Mouse (Mus musculus) liver, adult (tissue): ENCODE measurements at regions not wholly inside any gene's neighbourhood (a gene's known extent, or its start where the extent isn't known, plus 50 kb on each side); places are given as distances from the start of the nearest gene placed in this dataset.

Experiments
- GATA4 ChIP-seq: IDR thresholded peaks from 2 replicates; pipeline ENCODE4 v1.6.1; 2014; ENCODE audit warnings: mild to moderate bottlenecking, low read length; ENCODE audit not compliant: insufficient replicate concordance

DNA sequence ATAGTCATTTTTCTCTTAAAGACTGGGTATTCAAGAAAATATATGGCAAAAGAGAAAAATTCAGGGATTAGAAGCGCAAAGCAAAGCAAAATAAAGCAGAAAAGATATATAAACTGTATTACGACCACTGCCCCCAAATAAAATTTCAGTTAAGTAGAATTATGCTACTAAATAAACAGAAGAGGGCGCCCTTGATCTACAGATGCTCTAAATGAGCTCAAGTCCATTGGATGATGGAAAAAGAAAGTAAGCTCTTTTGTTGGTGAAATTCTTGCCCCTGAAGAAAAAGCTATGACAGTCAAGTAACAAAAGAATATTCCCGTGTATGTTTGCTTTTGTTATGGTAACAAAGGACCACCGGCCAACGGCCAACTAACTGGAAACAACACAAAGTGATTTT lies 165.5 kb upstream of the Stk26 start:
- TF ChIP-seq GATA4: no peak

DNA sequence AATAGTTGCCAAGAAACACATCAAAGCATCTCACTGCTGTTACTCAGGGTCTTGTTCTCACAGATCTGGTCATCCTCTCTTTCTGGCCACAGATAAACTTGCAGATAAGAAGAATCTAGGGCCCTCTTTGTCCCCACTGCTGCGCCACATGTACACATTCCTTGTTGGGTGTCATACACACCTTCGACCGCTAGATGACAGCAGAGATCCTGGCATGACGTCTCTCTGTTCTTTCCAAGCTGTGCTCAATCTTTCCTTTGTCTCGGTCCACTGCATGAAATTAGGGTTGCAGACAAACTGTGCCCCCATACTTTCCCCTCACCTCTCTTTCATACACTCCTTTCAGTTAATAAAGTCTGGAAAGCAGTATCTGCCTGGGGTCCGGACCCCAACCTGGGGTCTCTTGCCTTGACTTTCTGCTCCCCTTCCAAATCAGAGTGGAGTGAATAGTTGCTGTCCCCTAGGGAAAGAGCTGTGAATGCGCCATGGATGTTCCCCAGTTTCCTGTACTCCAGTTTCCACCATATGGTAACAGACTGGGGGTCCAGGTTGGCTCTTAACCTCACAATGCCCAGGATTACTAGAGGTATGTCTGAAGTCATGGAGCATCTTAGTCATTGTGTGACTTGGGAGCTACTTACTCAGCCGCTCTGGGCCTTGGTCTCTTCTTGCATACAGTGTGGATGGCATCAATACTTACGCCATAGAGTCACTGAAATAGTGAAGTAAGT lies 182.8 kb upstream of the Stk26 start:
- no peak for TF ChIP-seq GATA4

DNA sequence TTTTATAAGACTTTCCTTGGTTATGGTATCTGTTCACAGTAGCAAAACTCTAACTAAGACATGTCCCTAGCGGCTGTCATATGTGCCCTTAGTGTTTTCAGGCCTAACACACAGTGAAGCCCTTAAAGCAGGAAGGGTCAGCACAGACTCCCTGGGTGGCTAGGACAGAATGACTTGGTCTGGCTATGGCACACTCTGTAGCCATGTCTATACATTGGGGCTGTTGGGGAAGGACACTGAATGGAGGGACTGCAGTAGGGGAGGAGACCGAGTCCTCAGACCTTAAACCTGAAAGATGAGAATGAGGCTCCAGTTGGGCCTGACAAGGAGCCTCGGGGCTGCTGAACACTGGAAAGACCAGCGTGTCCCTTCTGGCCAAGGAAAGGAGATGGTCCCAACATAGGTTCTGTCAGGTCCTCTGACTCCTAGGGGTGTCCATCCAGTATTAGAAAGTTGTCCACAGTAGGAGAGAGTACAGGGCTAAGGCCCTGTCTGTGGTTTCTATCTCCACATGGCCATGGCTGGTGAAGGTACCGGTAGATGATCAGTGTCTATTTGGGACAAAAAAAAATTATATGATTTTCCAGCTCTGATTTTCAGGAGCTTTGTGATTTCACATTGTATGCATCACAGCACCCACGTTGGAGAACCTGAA lies 183.5 kb upstream of the Stk26 start:
- no peak for TF ChIP-seq GATA4

DNA sequence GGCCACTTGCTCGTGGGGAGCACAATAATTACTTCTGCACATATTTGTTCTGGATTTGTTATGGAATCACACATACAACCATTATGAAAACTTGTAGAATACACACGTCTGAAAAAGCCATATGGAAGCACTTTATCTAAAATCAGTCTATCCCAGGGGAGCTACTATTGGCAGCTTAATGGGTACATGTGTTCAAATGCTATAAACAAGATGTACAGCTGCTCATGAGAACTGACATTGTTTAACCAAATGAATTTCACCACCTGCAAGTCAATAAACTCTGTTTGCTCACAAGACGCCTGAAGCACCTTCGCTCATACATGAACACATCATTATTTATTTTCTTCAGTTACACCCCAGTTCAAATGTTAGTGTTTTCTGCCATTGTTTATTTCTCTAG lies 199.5 kb upstream of the Stk26 start:
- no peak for TF ChIP-seq GATA4

DNA sequence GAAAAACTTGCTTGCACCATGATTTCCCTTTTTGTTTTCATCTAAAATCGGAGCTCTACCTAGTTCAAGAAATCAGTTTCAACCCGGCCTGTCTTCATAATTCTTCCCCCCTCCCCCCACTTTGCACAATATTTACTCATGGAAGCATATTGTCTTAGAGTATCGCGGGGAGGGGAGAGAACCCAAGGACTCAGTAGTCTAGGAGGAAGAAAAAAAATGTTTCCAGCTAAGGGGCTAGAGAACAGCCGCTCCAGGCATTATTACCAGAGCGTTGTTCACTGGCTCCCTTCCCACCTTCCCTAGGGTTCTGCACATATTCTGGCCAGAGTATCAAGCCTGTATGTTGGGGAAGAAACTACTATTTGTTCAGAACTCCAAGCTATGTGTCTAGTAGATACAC lies 205.2 kb upstream of the Stk26 start:
- no peak for TF ChIP-seq GATA4

DNA sequence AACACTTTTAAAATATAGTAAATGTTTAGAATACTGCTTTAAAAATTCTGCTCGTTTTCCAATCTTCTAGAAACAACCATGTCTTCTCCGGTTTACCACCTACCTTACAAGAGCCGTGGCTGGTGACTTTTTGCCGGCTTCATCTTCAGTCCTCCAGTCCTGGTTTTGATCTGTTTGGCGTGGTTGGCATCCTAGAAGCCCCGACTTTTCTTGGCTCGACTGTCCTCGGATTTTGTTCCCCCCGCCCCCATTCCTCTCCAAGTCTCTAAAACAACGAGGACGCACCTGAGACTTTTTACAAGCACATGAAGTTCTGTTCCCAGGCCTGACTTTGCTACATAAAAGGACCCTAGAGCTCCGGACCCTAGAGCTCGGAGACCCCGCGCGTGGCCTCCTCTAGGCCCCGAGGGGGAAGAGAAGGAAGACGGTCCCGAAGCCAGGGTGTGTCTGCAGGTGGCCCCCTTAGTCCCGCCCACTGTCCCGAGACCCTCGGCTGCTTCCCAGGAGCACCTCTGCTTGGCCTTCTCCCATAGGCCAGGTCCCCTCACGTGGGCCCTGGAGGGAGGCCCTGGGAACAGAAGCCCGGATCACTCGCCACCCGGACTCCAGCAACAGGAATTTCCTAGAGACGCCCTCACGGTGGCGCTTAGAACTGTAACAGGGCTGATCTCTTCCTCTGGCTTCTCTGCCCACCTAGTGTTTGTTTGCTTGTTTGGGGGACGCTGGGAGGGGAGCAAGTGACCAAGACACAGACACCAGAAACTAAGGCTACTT lies 205.8 kb upstream of the Stk26 start:
- no peak for TF ChIP-seq GATA4

DNA sequence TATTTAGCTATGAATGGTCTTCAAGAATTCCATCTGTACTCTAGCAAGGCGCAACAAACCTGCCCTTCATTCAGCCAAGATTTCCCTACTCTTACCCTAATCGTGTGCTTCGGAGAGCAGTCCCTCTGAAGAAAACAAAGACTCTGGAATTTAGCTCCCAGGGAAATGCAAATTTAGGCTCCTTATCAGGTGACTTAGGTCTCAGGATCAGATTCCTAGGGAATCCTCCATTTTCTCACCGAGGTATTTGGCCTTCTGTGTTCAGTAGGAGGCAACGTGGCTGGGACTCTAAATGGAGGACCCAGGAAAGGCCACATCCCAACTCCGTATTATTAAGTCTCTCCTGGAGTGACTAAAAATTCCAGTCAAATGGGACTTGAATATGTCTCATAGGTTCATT lies 204.2 kb upstream of the Olfr1324 start:
- TF ChIP-seq GATA4: no peak

DNA sequence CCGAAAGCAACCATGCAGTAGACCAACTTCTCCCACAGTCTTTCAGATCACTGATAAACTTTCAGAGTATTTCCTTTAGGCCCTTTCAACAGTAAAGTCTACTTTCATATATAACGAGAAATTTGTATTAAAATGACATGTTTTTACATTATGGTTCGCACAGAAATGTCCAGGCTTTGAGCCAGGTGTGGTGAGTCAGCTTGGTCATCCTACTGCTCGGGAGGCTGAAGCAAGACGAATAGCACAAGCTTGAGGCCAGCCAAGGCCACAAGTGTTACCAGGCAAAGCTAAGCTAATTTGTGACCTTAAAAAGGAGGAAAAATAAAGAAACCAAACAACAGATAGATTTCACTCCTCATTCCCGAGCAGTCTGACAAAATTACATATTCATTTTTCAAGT lies 197.0 kb upstream of the Olfr1324 start:
- TF ChIP-seq GATA4: no peak

DNA sequence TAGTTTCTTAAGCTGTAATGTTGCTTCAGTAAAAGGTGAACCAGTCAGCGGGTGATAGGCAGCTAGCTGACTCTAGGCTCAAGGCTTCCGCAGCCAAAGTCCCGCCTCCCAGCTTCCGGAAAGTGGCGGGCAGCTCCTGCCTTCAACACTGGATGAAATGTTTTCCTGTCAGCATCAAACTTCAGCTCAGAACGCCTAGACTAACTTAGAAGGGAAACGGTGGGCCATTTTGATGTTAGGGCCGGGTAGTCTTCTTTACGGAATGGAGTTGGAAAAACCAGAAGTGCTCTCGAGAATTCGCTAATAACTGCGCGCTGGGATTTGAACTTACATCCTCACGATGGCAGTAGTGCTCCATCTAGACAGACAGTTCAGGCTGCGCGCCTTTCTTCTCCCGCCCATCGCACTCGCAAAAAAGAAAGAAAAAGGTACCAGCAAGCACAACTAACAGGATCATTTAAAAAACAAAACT lies 194.7 kb upstream of the Olfr1324 start:
- TF ChIP-seq GATA4: no peak

DNA sequence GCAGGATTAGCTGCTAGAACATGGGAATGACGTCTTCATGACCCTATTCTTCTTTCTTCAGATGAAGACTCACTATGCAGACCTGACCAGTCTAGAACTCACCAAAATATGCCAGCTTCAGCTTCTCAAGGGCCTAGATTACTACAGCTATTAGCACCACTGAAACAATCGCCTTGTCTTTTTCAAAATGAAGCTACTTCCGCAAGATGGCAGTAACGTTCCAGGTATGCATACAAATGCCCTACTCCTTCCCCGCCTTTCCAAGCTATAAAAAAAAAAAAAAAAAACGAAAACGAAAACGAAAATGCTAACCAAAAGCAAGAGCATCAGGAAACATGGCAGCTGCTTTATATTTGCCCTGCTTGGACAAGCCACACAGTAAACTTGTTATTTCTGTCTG lies 192.6 kb upstream of the Olfr1324 start:
- no peak for TF ChIP-seq GATA4

DNA sequence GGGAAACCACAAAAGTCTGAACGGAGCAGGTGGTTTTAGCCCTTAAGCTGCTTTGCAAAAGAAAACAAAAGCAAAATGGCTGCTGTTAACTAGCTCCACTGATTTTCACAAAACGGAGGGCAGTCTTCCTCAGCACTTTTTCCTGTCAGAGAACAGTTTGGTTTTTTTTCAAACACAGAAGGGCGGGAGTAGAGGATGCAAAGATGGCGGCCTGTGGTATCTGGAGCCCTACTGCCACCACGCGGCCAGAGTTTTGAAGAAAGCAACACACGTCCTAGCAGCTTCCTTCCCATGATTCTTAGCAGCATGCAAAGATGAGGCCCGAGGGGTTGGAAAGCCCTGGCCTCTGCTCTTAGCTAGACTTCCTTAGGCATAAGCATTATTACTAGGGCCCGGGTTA lies 191.6 kb upstream of the Olfr1324 start:
- no peak for TF ChIP-seq GATA4

DNA sequence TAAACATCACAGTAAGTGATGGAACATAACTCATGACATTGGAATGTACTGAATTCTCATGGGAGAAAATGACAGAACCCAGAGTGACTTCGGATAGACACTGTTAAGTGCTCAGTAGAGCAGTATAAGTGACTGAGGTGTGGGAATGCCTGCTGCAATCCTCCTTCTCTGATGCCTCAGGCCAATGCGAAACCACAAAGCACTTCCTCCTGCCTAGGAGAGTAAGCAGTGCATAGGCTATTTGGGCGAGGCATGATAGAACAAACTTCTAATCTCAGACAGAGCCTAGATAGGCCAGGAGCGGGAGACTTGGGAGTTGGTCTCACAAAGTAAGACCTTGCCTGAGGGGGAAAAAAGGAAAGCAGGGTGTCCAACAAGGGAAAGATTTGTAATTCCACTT lies 190.6 kb upstream of the Olfr1324 start:
- TF ChIP-seq GATA4: no peak

DNA sequence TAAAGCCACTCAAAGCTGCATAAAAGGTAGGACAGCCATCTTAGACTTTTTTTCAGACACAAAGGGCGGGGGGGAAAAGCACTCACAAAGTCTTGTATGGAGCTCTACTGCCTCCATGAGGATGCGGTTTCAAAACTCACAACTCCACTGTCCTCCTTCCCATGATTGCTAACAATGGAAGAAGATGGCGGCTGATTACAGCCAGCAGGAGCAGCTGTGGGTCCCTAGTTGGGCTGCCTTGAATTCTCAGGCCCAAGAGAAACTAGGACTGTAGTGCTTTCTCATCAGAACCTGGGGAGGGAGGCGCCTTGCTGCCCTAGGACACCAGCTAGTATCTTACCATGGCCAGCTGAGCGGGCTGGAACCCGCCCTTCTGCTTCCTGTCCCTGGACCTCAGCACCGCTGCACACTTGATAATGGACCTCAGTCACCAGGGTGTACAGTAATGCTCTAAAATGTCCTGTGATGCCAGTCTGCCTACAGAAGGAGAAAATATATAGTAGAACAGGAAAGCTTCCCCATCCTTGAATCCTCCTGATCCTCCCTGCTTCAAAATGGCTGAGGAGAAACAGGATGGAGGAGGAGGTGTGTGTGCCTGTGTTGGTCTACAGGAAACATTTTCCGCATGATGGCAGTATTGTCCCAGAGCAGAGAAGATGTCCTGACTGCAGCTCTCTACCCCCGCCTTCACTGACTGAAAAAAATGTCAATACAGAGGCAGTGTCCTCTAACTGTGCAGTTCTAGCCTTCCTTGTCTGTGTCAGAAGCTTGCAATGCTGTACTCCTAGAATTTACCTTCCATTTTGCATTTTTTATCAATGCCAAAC lies 183.7 kb upstream of the Olfr1324 start:
- no peak for TF ChIP-seq GATA4

DNA sequence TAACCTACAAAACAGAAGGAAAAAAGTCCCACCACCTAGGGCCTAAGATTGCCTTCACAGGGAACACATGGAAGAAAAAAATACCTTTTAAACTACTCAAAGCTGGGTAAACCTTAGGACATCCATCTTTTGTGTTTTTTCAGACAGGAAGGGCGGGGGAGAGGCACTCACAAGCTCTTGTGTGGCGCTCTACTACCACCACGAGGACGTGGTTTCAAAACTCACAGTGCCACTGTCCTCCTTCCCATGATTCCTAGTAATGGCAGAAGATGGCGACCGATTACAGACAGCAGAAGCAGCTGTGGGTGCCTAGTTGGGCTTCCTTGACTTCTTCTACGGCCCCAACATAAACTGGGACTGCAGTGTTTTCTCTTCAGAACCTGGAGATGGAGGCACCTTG lies 179.3 kb upstream of the Olfr1324 start:
- TF ChIP-seq GATA4: no peak

DNA sequence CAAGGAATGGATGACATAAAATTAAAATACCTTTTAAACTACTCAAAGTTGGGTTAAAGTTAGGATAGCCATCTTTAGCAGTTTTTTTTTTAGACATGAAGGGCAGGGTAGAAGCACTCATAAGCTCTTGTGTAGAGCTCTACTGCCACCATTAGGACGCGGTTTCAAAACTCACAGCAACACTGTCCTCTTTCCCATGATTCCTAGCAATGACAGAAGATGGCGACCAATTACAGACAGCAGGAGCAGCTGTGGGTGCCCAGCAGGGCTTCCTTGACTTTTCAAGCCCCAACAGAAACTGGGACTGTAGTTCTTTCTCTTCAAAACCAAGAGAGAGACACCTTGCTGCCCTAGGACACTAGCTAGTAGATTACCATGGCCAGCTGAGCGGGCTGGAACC lies 171.5 kb upstream of the Olfr1324 start:
- no peak for TF ChIP-seq GATA4

DNA sequence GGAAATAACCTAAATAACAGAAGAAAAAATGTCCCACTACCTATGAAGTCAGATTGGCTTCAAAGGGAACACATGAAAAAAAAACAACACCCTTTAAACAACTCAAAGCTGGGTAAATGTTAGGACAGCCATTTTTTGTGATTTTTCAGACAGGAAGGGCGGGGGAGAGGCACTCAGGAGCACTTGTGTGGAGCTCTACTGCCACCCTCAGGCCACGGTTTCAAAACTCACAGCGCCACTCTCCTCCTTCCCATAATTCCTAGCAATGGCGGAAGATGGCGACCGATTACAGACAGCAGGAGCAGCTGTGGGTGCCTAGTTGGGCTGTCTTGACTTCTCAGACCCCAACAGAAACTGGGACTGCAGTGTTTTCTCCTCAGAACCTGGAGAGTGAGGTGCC lies 168.8 kb upstream of the Olfr1324 start:
- TF ChIP-seq GATA4: no peak

DNA sequence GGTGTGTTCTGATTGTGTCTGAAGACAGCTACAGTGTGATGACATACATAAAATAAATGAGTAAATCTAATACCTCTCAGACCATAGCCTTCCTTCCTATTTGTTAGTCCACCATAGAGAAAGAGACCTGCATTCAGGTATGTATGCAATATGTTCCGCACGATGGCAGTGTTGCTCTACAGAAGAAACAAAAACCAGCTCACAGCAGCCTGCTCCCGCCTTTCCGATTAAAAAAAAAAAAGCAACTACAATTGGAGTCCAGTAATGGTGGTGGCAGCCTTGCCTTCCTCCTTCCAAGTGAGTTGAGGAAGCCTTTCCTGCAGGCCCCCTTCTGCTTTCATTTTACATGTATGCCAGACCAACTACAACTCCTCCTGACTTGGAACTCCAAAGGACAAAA lies 163.2 kb upstream of the Olfr1324 start:
- TF ChIP-seq GATA4: no peak
